Mouse (Mus musculus): ENCODE data around the gene Epb41l2.

DNA sequence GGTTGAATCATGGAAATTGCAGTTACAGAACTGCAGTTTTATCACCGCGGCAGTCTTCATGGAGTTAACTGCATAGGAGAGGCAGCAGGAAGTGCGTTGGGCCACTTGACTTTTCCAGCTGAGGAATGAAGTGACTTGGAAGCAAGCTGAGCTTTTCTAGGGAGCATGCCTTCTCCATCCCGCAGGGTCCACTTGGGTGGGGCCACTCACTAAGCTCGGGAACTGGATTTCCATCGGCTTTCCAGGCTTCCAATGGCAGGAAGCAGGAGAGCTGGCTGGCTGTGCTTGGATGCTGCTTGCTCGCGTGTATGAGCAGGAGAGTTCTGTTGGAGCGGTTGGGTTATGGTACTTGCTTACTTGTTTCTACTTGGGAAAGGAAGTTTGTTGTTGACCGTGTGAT is 72.8 kb downstream of the Epb41l2 start:
- TF ChIP-seq CTCF (IDR thresholded peaks at IDR 0.05; ENCODE audit: control insufficient read depth, insufficient read depth, insufficient read length) (no peak), USF1 (IDR thresholded peaks at IDR 0.05; ENCODE audit: low read depth) (no peak), MYOD1 (IDR thresholded peaks at IDR 0.05; ENCODE audit: control insufficient read depth, insufficient read length, low read depth) (no peak), MAX (IDR thresholded peaks at IDR 0.05) (no peak)

Measured in C2C12 (cell line).